Mouse (Mus musculus): ENCODE data around the gene Dram1.

GRCm38 (mm10) chr10:88405812-88406211, 26.9 kb upstream of the Dram1 start:
- TF ChIP-seq CTCF (IDR thresholded peaks at IDR 0.05; ENCODE audit: extremely low read depth, insufficient read depth, insufficient read length, insufficient replicate concordance) = no peak
- TF ChIP-seq POLR2A (IDR thresholded peaks at IDR 0.05; ENCODE audit: low read depth, low read length) = no peak
